Mouse (Mus musculus) liver, postnatal 0 days (tissue): Measurements from ENCODE around the gene Gstm1.

Experiments used
- CTCF ChIP-seq: sonication (generic); IDR thresholded peaks from 2 replicates; pipeline ENCODE4 v1.5.1; 2016; ENCODE audit warnings: antibody characterized with exemption, low read depth
- EP300 ChIP-seq: IDR thresholded peaks from 2 replicates; pipeline ENCODE4 v1.6.1; 2016; ENCODE audit warnings: antibody characterized with exemption, low read depth, mild to moderate bottlenecking

DNA sequence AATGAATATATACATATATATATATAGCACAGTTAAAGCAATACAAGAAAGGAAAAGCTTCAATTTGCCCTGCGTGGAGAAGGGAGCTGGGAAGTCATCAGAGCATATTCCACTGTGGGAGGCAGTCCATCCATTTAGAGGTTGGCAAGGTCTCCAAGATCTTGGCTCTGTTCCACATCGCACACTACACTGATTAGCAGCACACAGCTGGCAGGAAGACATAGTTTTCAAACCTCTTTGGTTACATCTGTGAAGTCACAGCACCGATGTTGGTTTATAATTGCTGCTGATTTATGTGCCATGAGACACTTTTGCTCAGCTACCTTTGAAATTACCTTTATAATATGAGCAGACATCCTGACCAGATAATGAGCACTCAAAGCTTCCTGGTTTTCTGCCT, 30.5 kb upstream of the Gstm1 start:
- no peak for TF ChIP-seq CTCF
- TF ChIP-seq EP300: no peak
